Mouse (Mus musculus) liver, adult 10 weeks (tissue): ENCODE results near the gene Mrps10. TPM values are rescaled to one million over a fixed set of nuclear protein-coding genes. Genes with fewer than 3 reads are reported as not detected.

Source experiments
- polyA plus RNA-seq: library from polyadenylated mRNA; stranded (reverse); fragments of 350-450 nt; fragmentation: Illumina TruSeq; extraction: RNeasy Lipid Tissue Mini Kit (QIAGEN cat#74804); gene quantifications from one replicate; pipeline ENCODE4 v1.2.3, GENCODE M21; 2014; ENCODE audit warnings: low read depth, low replicate concordance

Gene Mrps10
- 47.8 TPM for polyA plus RNA-seq

DNA sequence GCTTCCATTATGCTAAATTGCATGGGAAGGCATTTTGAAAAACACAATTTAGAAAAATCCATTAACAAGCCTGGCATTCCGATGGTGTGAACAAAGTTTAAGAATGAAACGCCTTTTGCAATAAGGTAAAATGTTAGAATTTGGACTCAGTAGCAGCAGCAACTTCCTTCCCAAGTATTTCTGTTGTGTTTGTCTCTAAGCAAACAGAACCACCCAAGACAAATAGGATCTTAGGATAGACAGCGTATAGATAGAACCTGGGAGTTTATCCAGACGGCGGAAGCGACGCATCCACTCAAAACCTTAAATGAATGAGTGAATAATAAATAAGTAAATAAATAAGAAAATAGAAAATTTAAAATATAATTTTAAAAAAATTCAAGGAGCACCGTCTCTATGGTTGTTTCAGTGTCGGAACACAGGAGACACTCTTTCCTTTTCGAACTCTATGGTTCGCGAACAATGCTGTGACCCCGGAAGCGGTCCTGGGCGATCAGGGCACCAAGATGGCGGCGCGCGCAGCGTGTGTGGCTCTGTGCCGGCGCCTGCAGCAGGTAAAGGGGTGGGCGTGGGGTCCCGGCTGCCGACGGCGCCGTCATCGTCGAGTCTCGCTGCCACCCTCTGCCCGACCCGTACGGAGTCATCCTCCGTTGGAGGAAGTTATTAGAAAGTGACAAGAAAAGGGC is at the start of gene Mrps10:
TSS of gene Mrps10 (plus strand) at position 487 of the 686 bp plus-strand sequence.

DNA sequence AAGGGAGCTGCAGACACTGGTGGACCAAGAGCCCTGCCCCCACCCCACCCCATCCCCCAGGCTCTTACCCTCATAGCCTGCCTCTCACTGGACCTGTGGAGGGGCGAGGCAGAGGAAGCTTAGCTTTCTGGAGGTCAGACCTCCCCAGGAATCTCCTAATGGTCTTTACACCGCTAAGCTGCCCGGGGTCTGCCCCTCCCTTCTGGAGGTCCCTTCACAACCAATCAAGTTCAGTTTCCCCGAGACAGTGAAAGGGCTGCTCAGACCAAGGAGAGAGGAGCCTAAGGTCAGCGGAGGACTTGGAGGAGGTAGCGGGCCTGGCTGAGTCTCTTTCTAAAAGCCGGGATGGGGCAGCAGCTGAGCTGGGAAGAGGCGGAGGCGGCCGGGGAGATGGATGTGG is 16.5 kb downstream of the Mrps10 start, which contains the start of gene Guca1b:
TSS of gene Guca1b (plus strand) at position 249 of the 400 bp plus-strand sequence.

DNA sequence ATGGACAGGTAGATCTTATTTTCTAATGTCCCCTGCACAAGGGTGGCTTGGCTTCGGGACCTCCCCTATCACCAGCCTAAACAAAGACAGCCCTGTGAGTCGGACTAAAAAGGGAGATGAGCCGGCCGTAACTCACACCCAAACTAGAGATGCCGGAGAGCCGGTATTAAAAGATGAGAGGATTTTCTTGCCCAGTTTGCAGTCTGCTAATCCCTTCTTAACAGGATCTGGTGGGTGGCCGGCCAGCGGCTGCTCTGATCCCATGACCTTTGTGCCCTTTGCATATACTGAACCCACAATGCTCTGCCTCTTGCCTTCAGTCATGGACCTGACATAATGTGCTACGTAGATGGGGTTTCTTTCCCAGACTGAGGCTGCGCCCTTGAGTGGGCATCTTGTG is 31.8 kb downstream of the Mrps10 start, which contains the start of gene Guca1a:
TSS of gene Guca1a (minus strand) at position 134 of the 400 bp plus-strand sequence.

Other genes with a start within 250 kb of the Mrps10 start
- gene Guca1b, start 16.5 kb downstream of the Mrps10 start, polyA plus RNA-seq, result not detected
- not detected for gene Guca1a, start 31.7 kb downstream of the Mrps10 start, polyA plus RNA-seq
- gene AI661453, start 67.7 kb downstream of the Mrps10 start, polyA plus RNA-seq, result 1.0 TPM
- 6.5 TPM for gene 1700001C19Rik, start 68.5 kb downstream of the Mrps10 start, polyA plus RNA-seq
- gene Taf8, start 133.4 kb downstream of the Mrps10 start, polyA plus RNA-seq, result 2.4 TPM
- gene Ccnd3, start 136.2 kb downstream of the Mrps10 start, polyA plus RNA-seq, result 3.1 TPM
- 1.1 TPM for gene Bysl, start 242.6 kb downstream of the Mrps10 start, polyA plus RNA-seq
- 8.6 TPM for gene Med20, start 242.7 kb downstream of the Mrps10 start, polyA plus RNA-seq
- gene Gm20517, start 242.7 kb downstream of the Mrps10 start, polyA plus RNA-seq, result 0.32 TPM